Mouse (Mus musculus): ENCODE measurements around the gene Cdk5r1.

DNA sequence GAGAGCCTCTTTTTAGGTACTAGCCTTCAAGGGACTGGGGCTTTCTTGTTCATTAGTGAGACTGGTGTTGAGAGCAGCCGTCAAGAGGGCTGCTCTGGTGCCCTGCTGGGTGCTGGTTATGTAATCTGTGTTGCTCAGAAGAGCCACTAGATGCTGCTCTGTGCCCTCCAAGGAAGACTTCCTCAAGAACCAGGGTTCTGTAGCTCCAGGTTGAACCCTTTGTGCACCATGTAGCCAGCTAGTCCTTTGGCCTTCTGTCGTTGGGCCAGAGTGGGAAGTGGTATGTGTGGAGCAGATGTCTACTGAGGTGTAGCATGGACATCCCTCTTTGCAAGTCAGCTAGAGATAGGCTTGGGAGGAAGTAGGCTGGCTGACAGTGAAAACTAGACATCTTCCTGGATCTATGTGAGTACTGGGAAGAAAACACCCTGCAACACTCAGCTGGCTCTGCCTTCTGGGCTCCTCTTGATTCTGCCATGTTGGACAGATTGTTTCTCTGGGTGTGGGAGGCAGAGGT is 2.6 kb upstream of the Cdk5r1 start:
- TF ChIP-seq POLR2AphosphoS2 (IDR thresholded peaks at IDR 0.05; ENCODE audit: low read depth, low read length) (no peak; the same call in 1 of the 2 replicates), JUND (conservative IDR thresholded peaks at IDR 0.05; ENCODE audit: low read depth, low read length) (no peak), SMC3 (IDR thresholded peaks at IDR 0.05; ENCODE audit: low read depth, low read length) (peak; percentile 83), ZNF384 (IDR thresholded peaks at IDR 0.05; ENCODE audit: low read depth, low read length) (no peak)
